Mouse (Mus musculus): ENCODE measurements at regions not wholly inside any gene's neighbourhood (a gene's known extent, or its start where the extent isn't known, plus 50 kb on each side); places are given as distances from the start of the nearest gene placed in this dataset.

- TF ChIP-seq EP300 (IDR thresholded peaks at IDR 0.05; ENCODE audit: low read depth) (no peak), CTCF (IDR thresholded peaks at IDR 0.05; ENCODE audit: low read depth) (no peak)
These were observed 332.6 kb upstream of the Tmc3 start for GRCm38 (mm10) chr7:83251995-83252563.
